Mouse (Mus musculus): ENCODE measurements around the gene Tspan14. TPM values are rescaled to one million over a fixed set of nuclear protein-coding genes. Genes with fewer than 3 reads are reported as not detected.

Tspan14 gene
- polyA plus RNA-seq, 1 experiment from 2014 or later, result 61.1 TPM

DNA sequence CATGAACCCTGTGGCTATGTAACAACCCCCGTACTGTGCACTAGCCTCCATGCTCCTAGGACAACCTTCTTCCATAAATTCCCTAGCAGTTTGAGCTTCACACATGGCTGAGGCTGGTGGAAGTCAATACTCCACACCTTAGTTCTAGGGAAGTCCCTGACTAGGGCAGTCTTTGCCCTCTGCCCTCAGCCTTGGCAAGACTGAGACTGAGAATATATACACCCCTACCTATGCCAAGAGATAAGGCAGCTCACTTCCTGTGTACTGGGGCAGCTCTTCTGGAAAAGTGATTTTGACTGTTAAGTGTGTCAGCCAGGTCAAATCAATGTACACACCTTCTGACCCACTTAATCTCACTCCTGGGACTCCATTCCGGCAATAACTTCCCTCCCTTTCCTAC lies 39.6 kb downstream of the Tspan14 start:
- ATAC-seq (ENCODE audit: low FRiP score, low read depth), result 0 out of 2 replicates have a peak, but pooled peaks have one; percentile 32
- no peaks in the 10 kb centered on the region for H3K9me3 ChIP-seq
- no peaks in the 10 kb centered on the region for H3K27me3 ChIP-seq
- no peak overlapping the region for H3K4me3 ChIP-seq
- no peak overlapping the region for H3K27ac ChIP-seq (replicated peaks)
- H3K9ac ChIP-seq, result no peak overlapping the region
- H3K4me1 ChIP-seq (replicated peaks), result peaks cover 26% of the 10 kb centered on the region; the same call in 1 of the 2 replicates
- WGBS, result 79% methylated on average over 2 of the region's 2 CpGs
- no peaks in the 10 kb centered on the region for H3K36me3 ChIP-seq
- H3K4me2 ChIP-seq, result no peak overlapping the region

GRCm38 (mm10) chr14:40924378-40925113 lies 42.1 kb downstream of the Tspan14 start:
- H3K4me1 ChIP-seq (replicated peaks), result peaks cover 5% of the 10 kb centered on the region; the same call in 1 of the 2 replicates
- no peaks in the 10 kb centered on the region for H3K9me3 ChIP-seq
- no peak overlapping the region for H3K27ac ChIP-seq (replicated peaks)
- no peak overlapping the region for H3K4me2 ChIP-seq
- no peak for ATAC-seq (ENCODE audit: low FRiP score, low read depth)
- H3K9ac ChIP-seq, result no peak overlapping the region
- 55% methylated on average over 10 of the region's 10 CpGs for WGBS
- no peak overlapping the region for H3K4me3 ChIP-seq
- H3K36me3 ChIP-seq, result no peaks in the 10 kb centered on the region
- no peaks in the 10 kb centered on the region for H3K27me3 ChIP-seq

- ATAC-seq (ENCODE audit: low FRiP score, low read depth), result no peak
These were observed 45.4 kb downstream of the Tspan14 start for GRCm38 (mm10) chr14:40921241-40921640.

GRCm38 (mm10) chr14:40919521-40919920 lies 47.1 kb downstream of the Tspan14 start:
- H3K9me3 ChIP-seq, result no peaks in the 10 kb centered on the region
- H3K27me3 ChIP-seq, result no peaks in the 10 kb centered on the region
- WGBS, result 89% methylated on average over 7 of the region's 7 CpGs
- no peak overlapping the region for H3K9ac ChIP-seq
- H3K4me3 ChIP-seq, result no peak overlapping the region
- H3K4me2 ChIP-seq, result no peak overlapping the region
- H3K4me1 ChIP-seq (replicated peaks), result peaks cover 5% of the 10 kb centered on the region; the same call in 1 of the 2 replicates
- no peak overlapping the region for H3K27ac ChIP-seq (replicated peaks)
- peaks cover 6% of the 10 kb centered on the region; the same call in 1 of the 2 replicates for H3K36me3 ChIP-seq
- ATAC-seq (ENCODE audit: low FRiP score, low read depth), result no peak

More at GRCm38 (mm10) chr14:40921241-40921640, 45.4 kb downstream of the Tspan14 start:
- Histone ChIP-seq H3K4me3 (no peak overlapping the region), H3K27me3 (no peaks in the 10 kb centered on the region), H3K4me2 (no peak overlapping the region), H3K4me1 (replicated peaks) (peaks cover 5% of the 10 kb centered on the region; the same call in 1 of the 2 replicates), H3K27ac (replicated peaks) (no peak overlapping the region), H3K9ac (no peak overlapping the region), H3K9me3 (no peaks in the 10 kb centered on the region), H3K36me3 (no peaks in the 10 kb centered on the region)
- WGBS, result 93% methylated on average over 1 of the region's 1 CpGs

DNA sequence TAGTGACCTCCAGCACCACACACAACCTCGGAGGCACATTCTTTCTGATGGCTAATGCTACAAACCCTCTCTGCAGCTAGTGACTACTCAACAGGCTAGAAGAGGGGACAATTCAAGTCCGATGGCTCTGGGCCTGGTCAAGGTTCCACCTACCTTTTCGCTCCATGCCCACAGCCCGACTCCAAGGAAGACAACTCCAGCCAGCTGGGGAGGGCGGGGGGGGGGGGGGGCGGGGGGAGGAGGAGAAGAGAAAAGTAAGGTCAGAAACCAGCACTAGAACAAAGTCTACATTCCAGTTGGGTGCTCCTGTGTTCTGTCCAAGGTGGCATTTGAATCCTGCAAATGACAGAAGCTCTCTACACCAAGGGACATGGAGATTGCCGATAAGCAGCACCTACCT lies 48.1 kb downstream of the Tspan14 start:
- no peaks in the 10 kb centered on the region for H3K9me3 ChIP-seq
- no peak overlapping the region for H3K9ac ChIP-seq
- H3K4me3 ChIP-seq, result no peak overlapping the region
- H3K27me3 ChIP-seq, result no peaks in the 10 kb centered on the region
- peaks cover 14% of the 10 kb centered on the region for H3K36me3 ChIP-seq
- H3K4me2 ChIP-seq, result no peak overlapping the region
- peaks cover 5% of the 10 kb centered on the region; the same call in 1 of the 2 replicates for H3K4me1 ChIP-seq (replicated peaks)
- no peak overlapping the region for H3K27ac ChIP-seq (replicated peaks)
- ATAC-seq (ENCODE audit: low FRiP score, low read depth), result no peak
- 80% methylated on average over 5 of the region's 7 CpGs for WGBS

GRCm38 (mm10) chr14:40917632-40918031 lies 49.0 kb downstream of the Tspan14 start:
- Histone ChIP-seq H3K27ac (replicated peaks) (no peak overlapping the region), H3K9ac (no peak overlapping the region), H3K9me3 (no peaks in the 10 kb centered on the region), H3K4me2 (no peak overlapping the region), H3K27me3 (no peaks in the 10 kb centered on the region), H3K4me1 (replicated peaks) (peaks cover 5% of the 10 kb centered on the region; the same call in 1 of the 2 replicates), H3K36me3 (peaks cover 21% of the 10 kb centered on the region), H3K4me3 (no peak overlapping the region)
- ATAC-seq (ENCODE audit: low FRiP score, low read depth), result peak; percentile 69; the same call in 1 of the 2 replicates
- WGBS, result 0% methylated on average over 1 of the region's 1 CpGs

- Histone ChIP-seq H3K27me3 (no peaks in the 10 kb centered on the region), H3K36me3 (peaks cover 23% of the 10 kb centered on the region), H3K27ac (replicated peaks) (no peak overlapping the region), H3K4me3 (no peak overlapping the region), H3K9me3 (no peaks in the 10 kb centered on the region), H3K9ac (no peak overlapping the region), H3K4me1 (replicated peaks) (peaks cover 5% of the 10 kb centered on the region; the same call in 1 of the 2 replicates), H3K4me2 (no peak overlapping the region)
- WGBS, result 90% methylated on average over 15 of the region's 15 CpGs
- no peak for ATAC-seq (ENCODE audit: low FRiP score, low read depth)
These were observed 49.9 kb downstream of the Tspan14 start for GRCm38 (mm10) chr14:40916667-40917066.

- Histone ChIP-seq H3K9me3 (no peaks in the 10 kb centered on the region), H3K4me2 (no peak overlapping the region), H3K27me3 (no peaks in the 10 kb centered on the region), H3K4me3 (no peak overlapping the region), H3K36me3 (peaks cover 27% of the 10 kb centered on the region), H3K27ac (replicated peaks) (no peak overlapping the region), H3K9ac (no peak overlapping the region), H3K4me1 (replicated peaks) (peaks cover 5% of the 10 kb centered on the region; the same call in 1 of the 2 replicates)
- WGBS, result 88% methylated on average over 8 of the region's 8 CpGs
- ATAC-seq (ENCODE audit: low FRiP score, low read depth), result no peak
These were observed 50.8 kb downstream of the Tspan14 start for GRCm38 (mm10) chr14:40915838-40916237.

DNA sequence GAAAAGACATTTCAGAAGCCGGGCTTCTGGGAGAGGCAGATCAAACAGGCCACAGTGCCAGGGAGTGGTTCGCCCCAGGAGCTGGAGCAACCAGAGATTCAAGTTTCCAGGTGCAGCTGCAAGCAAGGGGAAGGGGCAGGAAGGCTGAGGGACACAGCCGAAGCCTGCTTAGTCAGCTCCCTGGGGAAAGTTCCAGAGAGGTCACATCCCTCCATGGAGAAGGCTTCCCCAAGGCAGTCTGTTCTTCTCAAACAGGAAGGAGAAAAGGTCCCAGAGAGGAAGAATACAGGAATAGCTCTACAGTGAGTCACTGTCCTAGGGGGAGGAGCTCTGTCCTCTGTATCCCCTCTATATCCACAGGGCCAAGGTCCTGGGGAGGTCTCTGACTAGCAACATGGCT lies 51.9 kb downstream of the Tspan14 start:
- Histone ChIP-seq H3K27me3 (no peaks in the 10 kb centered on the region), H3K4me2 (no peak overlapping the region), H3K9me3 (no peaks in the 10 kb centered on the region), H3K4me3 (no peak overlapping the region), H3K4me1 (replicated peaks) (peaks cover 5% of the 10 kb centered on the region; the same call in 1 of the 2 replicates), H3K9ac (no peak overlapping the region), H3K36me3 (peaks cover 38% of the 10 kb centered on the region), H3K27ac (replicated peaks) (no peak overlapping the region)
- WGBS, result 74% methylated on average over 3 of the region's 3 CpGs
- ATAC-seq (ENCODE audit: low FRiP score, low read depth), result no peak

- 62% methylated on average over 6 of the region's 6 CpGs for WGBS
- ATAC-seq (ENCODE audit: low FRiP score, low read depth), result no peak
- Histone ChIP-seq H3K27me3 (no peaks in the 10 kb centered on the region), H3K9me3 (no peaks in the 10 kb centered on the region), H3K4me2 (no peak overlapping the region), H3K36me3 (peaks cover 46% of the 10 kb centered on the region), H3K27ac (replicated peaks) (no peak overlapping the region), H3K4me1 (replicated peaks) (peaks cover 5% of the 10 kb centered on the region; the same call in 1 of the 2 replicates), H3K4me3 (no peak overlapping the region), H3K9ac (no peak overlapping the region)
These were observed 52.9 kb downstream of the Tspan14 start for GRCm38 (mm10) chr14:40913709-40914108.

DNA sequence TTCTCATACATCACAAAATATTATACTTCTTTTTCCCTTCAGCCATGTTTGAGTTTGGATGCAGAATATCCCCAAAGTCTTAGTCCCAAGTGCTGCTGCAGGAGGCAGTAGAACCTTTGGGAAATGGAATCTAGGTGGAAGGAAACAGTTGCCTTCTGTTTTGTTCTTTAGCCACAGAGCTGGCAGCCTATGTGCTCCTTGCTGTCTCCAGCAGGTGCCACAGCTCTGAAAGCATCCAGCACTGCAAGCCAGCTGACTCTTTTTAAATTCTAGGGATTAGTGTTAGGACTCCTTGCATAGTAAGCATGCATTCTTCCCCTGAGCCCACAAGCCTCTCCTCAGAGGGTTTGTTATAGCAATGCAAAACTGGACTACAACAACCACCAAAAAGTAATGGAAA lies 55.1 kb downstream of the Tspan14 start:
- Histone ChIP-seq H3K9ac (no peak overlapping the region), H3K4me2 (no peak overlapping the region), H3K36me3 (peaks cover 61% of the 10 kb centered on the region), H3K27ac (replicated peaks) (no peak overlapping the region), H3K4me1 (replicated peaks) (no peaks in the 10 kb centered on the region), H3K9me3 (no peaks in the 10 kb centered on the region), H3K4me3 (no peak overlapping the region), H3K27me3 (no peaks in the 10 kb centered on the region)
- ATAC-seq (ENCODE audit: low FRiP score, low read depth), result no peak

GRCm38 (mm10) chr14:40908763-40909162 lies 57.8 kb downstream of the Tspan14 start:
- 94% methylated on average over 9 of the region's 9 CpGs for WGBS
- no peaks in the 10 kb centered on the region for H3K9me3 ChIP-seq

More at GRCm38 (mm10) chr14:40908763-40909162, 57.8 kb downstream of the Tspan14 start:
- H3K9ac ChIP-seq, result no peak overlapping the region
- H3K4me1 ChIP-seq (replicated peaks), result no peaks in the 10 kb centered on the region
- ATAC-seq (ENCODE audit: low FRiP score, low read depth), result no peak
- H3K27ac ChIP-seq (replicated peaks), result no peak overlapping the region
- no peaks in the 10 kb centered on the region for H3K27me3 ChIP-seq
- H3K4me3 ChIP-seq, result no peak overlapping the region
- H3K36me3 ChIP-seq, result peaks cover 50% of the 10 kb centered on the region
- no peak overlapping the region for H3K4me2 ChIP-seq

Data from hindbrain, embryonic 15.5 days (tissue).